ENCODE assay signal across 14 mouse cellular contexts in genomic region chr6:118254871-118255270, GRCm38 (mm10). TPM values are rescaled to one million over a fixed set of nuclear protein-coding genes. Genes with fewer than 3 reads are reported as not detected.
"Had no signal": no experiment of that assay in that cellular context is flagged by ENCODE, and none has a peak within 500 bp of the region (broad histone marks: within the 10 kb centered on the region; RNA-seq: fewer than 3 reads in every experiment).

No protein-coding gene starts in this region.

- DNase-seq: gastrocnemius, postnatal 14 days; gastrocnemius, postnatal 36 days; heart, adult 18-20 months; heart, postnatal 14 days; heart, postnatal 36 days; kidney, adult 11 months; kidney, adult 2 months; kidney, adult 9 months; kidney, postnatal 14 days; kidney, postnatal 36 days; layer of hippocampus, adult 9-11 months; layer of hippocampus, postnatal 36 days had no signal

RNA-seq across cellular contexts. Expression of gene Ret, which starts 57.4 kb away (rescaled TPM):
- total RNA-seq: hematopoietic stem cell, adult 5-6 weeks; liver, adult 2 months had no signal
